Mouse (Mus musculus) limb, embryonic 14.5 days (tissue): ENCODE data around the gene Mtus2. TPM values are rescaled to one million over a fixed set of nuclear protein-coding genes. Genes with fewer than 3 reads are reported as not detected.

ENCODE experiments used
- ATAC-seq: fragments of 200-750 bp; cut with Nextera tagmentation; 2 replicates; pipeline ENCODE4 v1.8.0; 2017; ENCODE audit warnings: low read depth, moderate number of reproducible peaks, moderate TSS enrichment; ENCODE audit not compliant: low FRiP score
- DNase-seq: peaks from one replicate; pipeline ENCODE4 v3.0.0-alpha.2; 2015; ENCODE audit warnings: low spot score
- H3K27ac ChIP-seq: fragments of 300-500 bp; sonication (generic); replicated peaks from 2 replicates; pipeline ENCODE4 v1.5.1; 2014; ENCODE audit warnings: low read depth, mild to moderate bottlenecking, low read length, moderate library complexity, mixed read lengths
- H3K27me3 ChIP-seq: fragments of 300-500 bp; sonication (generic); 2 replicates; pipeline ENCODE4 v1.6.1; 2014; ENCODE audit warnings: low read length, mixed read lengths; ENCODE audit not compliant: control insufficient read depth, insufficient read depth
- H3K36me3 ChIP-seq: fragments of 300-500 bp; sonication (generic); 2 replicates; pipeline ENCODE4 v1.6.1; 2014; ENCODE audit warnings: mild to moderate bottlenecking, low read length, moderate library complexity, mixed read lengths; ENCODE audit not compliant: control insufficient read depth, insufficient read depth
- H3K4me1 ChIP-seq: fragments of 300-500 bp; sonication (generic); 2 replicates; pipeline ENCODE4 v1.6.1; 2014; ENCODE audit warnings: antibody characterized with exemption, low read length, mixed read lengths; ENCODE audit not compliant: control insufficient read depth, insufficient read depth
- H3K4me2 ChIP-seq: fragments of 300-500 bp; sonication (generic); replicated peaks from 2 replicates; pipeline ENCODE4 v1.6.1; 2014; ENCODE audit warnings: low read depth, mild to moderate bottlenecking, low read length, moderate library complexity; ENCODE audit not compliant: severe bottlenecking
- H3K4me3 ChIP-seq: fragments of 300-500 bp; sonication (generic); replicated peaks from 2 replicates; pipeline ENCODE4 v1.5.1; 2014; ENCODE audit warnings: low read length
- H3K9ac ChIP-seq: fragments of 300-500 bp; sonication (generic); 2 replicates; pipeline ENCODE4 v1.6.1; 2014; ENCODE audit warnings: mild to moderate bottlenecking, low read depth, low read length, moderate library complexity; ENCODE audit not compliant: severe bottlenecking
- H3K9me3 ChIP-seq: fragments of 300-500 bp; sonication (generic); 2 replicates; pipeline ENCODE4 v1.6.1; 2016; ENCODE audit warnings: low read length; ENCODE audit not compliant: control insufficient read depth
- POLR2A ChIP-seq: fragments of 200-500 bp; IDR thresholded peaks from 2 replicates; pipeline ENCODE4 v1.8.0; 2012; ENCODE audit warnings: inconsistent platforms, mild to moderate bottlenecking, moderate library complexity, borderline replicate concordance; ENCODE audit not compliant: insufficient read depth, insufficient read length; ENCODE audit errors: extremely low read depth
- WGBS: fragments of 180-500 bp; shearing (Covaris S2); extraction: QIAGEN DNeasy Blood & Tissue Kit; methylation state at CpG from one replicate; pipeline ENCODE4 v1.1.7; 2014; 5-methylcytosine and 5-hydroxymethylcytosine counted together
- polyA plus RNA-seq, 2 experiments: library from polyadenylated mRNA; depleted of rRNA in 1 of 2; stranded (reverse) in 1 of 2; unstranded in 1 of 2; fragments of >200 nt; fragmentation: Nextera tagmentation in 1 of 2; extraction: Ambion mirVana in 1 of 2; gene quantifications; 2 replicates each; pipeline versions ENCODE4 v1.2.1 to v1.2.3; 2012 to 2014

Gene Mtus2
- polyA plus RNA-seq, 2 experiments = 3.2 to 5.5 TPM

- Histone ChIP-seq H3K4me3 (no peak overlapping the region), H3K27ac (no peak overlapping the region), H3K36me3 (no peaks in the 10 kb centered on the region), H3K9ac (no peak overlapping the region), H3K27me3 (no peaks in the 10 kb centered on the region), H3K4me1 (no peaks in the 10 kb centered on the region), H3K9me3 (no peaks in the 10 kb centered on the region), H3K4me2 (no peak overlapping the region)
- DNase-seq (no peak), ATAC-seq (no peak)
- WGBS = 43% methylated on average over 1 of the region's 1 CpGs
- TF ChIP-seq POLR2A = no peak
Observed at GRCm38 (mm10) chr5:148244471-148244870, 287.4 kb downstream of the Mtus2 start.

- Histone ChIP-seq H3K4me3 (no peak overlapping the region), H3K27ac (no peak overlapping the region), H3K4me2 (no peak overlapping the region), H3K36me3 (no peaks in the 10 kb centered on the region), H3K27me3 (no peaks in the 10 kb centered on the region), H3K4me1 (no peaks in the 10 kb centered on the region), H3K9me3 (no peaks in the 10 kb centered on the region), H3K9ac (no peak overlapping the region)
- no peak for TF ChIP-seq POLR2A
- ATAC-seq = no peak
- DNase-seq = no peak
- 90% methylated on average over 2 of the region's 2 CpGs for WGBS
Observed at GRCm38 (mm10) chr5:148245386-148245785, 288.3 kb downstream of the Mtus2 start.

GRCm38 (mm10) chr5:148248236-148248635, 291.1 kb downstream of the Mtus2 start:
- DNase-seq = no peak
- no peak for ATAC-seq

GRCm38 (mm10) chr5:148251847-148252246, 294.7 kb downstream of the Mtus2 start:
- TF ChIP-seq POLR2A = no peak
- no peak overlapping the region for H3K4me3 ChIP-seq
- H3K27me3 ChIP-seq = no peaks in the 10 kb centered on the region
- H3K9me3 ChIP-seq = no peaks in the 10 kb centered on the region
- H3K4me1 ChIP-seq = no peaks in the 10 kb centered on the region
- DNase-seq (no peak), ATAC-seq (no peak)
- no peak overlapping the region for H3K9ac ChIP-seq
- H3K4me2 ChIP-seq = no peak overlapping the region
- H3K36me3 ChIP-seq = no peaks in the 10 kb centered on the region
- H3K27ac ChIP-seq = no peak overlapping the region

More at GRCm38 (mm10) chr5:148248236-148248635, 291.1 kb downstream of the Mtus2 start:
- no peaks in the 10 kb centered on the region for H3K27me3 ChIP-seq
- no peak for TF ChIP-seq POLR2A
- no peak overlapping the region for H3K4me2 ChIP-seq
- 24% methylated on average over 2 of the region's 2 CpGs for WGBS
- H3K9ac ChIP-seq = no peak overlapping the region
- no peaks in the 10 kb centered on the region for H3K36me3 ChIP-seq
- no peak overlapping the region for H3K27ac ChIP-seq
- H3K9me3 ChIP-seq = no peaks in the 10 kb centered on the region
- H3K4me3 ChIP-seq = no peak overlapping the region
- H3K4me1 ChIP-seq = no peaks in the 10 kb centered on the region

GRCm38 (mm10) chr5:148262016-148262415, 304.9 kb downstream of the Mtus2 start:
- 88% methylated on average over 7 of the region's 7 CpGs for WGBS
- peaks cover 3% of the 10 kb centered on the region; the same call in 1 of the 2 replicates for H3K4me1 ChIP-seq
- TF ChIP-seq POLR2A = no peak

More at GRCm38 (mm10) chr5:148262016-148262415, 304.9 kb downstream of the Mtus2 start:
- ATAC-seq (no peak), DNase-seq (no peak)
- Histone ChIP-seq H3K9me3 (no peaks in the 10 kb centered on the region; the same call in 1 of the 2 replicates), H3K4me3 (no peak overlapping the region), H3K36me3 (no peaks in the 10 kb centered on the region), H3K4me2 (no peak overlapping the region), H3K27me3 (no peaks in the 10 kb centered on the region; the same call in 1 of the 2 replicates), H3K9ac (no peak overlapping the region), H3K27ac (no peak overlapping the region)
